Mouse (Mus musculus) MEL (cell line): ENCODE measurements around the gene Elobl. TPM values are rescaled to one million over a fixed set of nuclear protein-coding genes. Genes with fewer than 3 reads are reported as not detected.

Experiments
- DNase-seq: peaks from one replicate; pipeline ENCODE4 v3.0.0; 2011; ENCODE audit warnings: low read depth, low spot score
- H3K27ac ChIP-seq: 2 replicates; pipeline ENCODE4 v1.5.1; 2012; ENCODE audit warnings: low read depth, mild to moderate bottlenecking, control low read depth, low read length, moderate library complexity; ENCODE audit not compliant: control insufficient read depth
- H3K27me3 ChIP-seq, 2 experiments: fragments of 150-350 bp in 1 of 2; sonication (generic) in 1 of 2; 2 replicates each; pipeline ENCODE4 v1.6.1; 2012; ENCODE audit warnings: low read length in 2 of 2, mild to moderate bottlenecking in 2 of 2, improper control_type of control experiment in 1 of 2, moderate library complexity in 1 of 2; ENCODE audit not compliant: insufficient read depth in 2 of 2, control insufficient read depth in 1 of 2
- H3K36me3 ChIP-seq, 2 experiments: 2 replicates each; pipeline ENCODE4 v1.6.1; 2012 to 2014; ENCODE audit warnings: low read length in 2 of 2, improper control_type of control experiment in 1 of 2, inconsistent platforms in 1 of 2, mild to moderate bottlenecking in 1 of 2; ENCODE audit not compliant: insufficient read depth in 2 of 2, control insufficient read depth in 1 of 2
- H3K4me1 ChIP-seq, 2 experiments: fragments of 150-350 bp in 1 of 2; sonication (generic) in 1 of 2; 2 replicates each; pipeline ENCODE4 v1.6.1; 2012; ENCODE audit warnings: low read length in 2 of 2, improper control_type of control experiment in 1 of 2, mild to moderate bottlenecking in 1 of 2; ENCODE audit not compliant: insufficient read depth in 2 of 2, control insufficient read depth in 1 of 2
- H3K4me3 ChIP-seq, 2 experiments: fragments of 150-350 bp in 1 of 2; sonication (generic) in 1 of 2; 2 replicates each; pipeline ENCODE4 v1.5.1; 2012; ENCODE audit warnings: low read depth in 2 of 2, low read length in 2 of 2, mild to moderate bottlenecking in 2 of 2, moderate library complexity in 2 of 2, control low read depth in 1 of 2, improper control_type of control experiment in 1 of 2; ENCODE audit not compliant: control insufficient read depth in 1 of 2, insufficient read depth in 1 of 2
- H3K79me2 ChIP-seq: 2 replicates; pipeline ENCODE4 v1.6.1; 2012; ENCODE audit warnings: mild to moderate bottlenecking, low read length, moderate library complexity; ENCODE audit not compliant: control insufficient read depth, poor library complexity, insufficient read depth
- H3K9ac ChIP-seq: 2 replicates; pipeline ENCODE4 v1.6.1; 2012; ENCODE audit warnings: low read depth, mild to moderate bottlenecking, control low read depth, low read length, moderate library complexity; ENCODE audit not compliant: control insufficient read depth, poor library complexity, severe bottlenecking
- H3K9me3 ChIP-seq: fragments of 150-350 bp; sonication (generic); replicated peaks from 2 replicates; pipeline ENCODE4 v1.6.1; 2012; ENCODE audit warnings: mild to moderate bottlenecking, low read length, improper control_type of control experiment, moderate library complexity; ENCODE audit not compliant: insufficient read depth
- CHD1 ChIP-seq: IDR thresholded peaks from 2 replicates; pipeline ENCODE4 v1.6.1; 2012; ENCODE audit warnings: low read depth, mild to moderate bottlenecking, inconsistent platforms, low read length, improper control_type of control experiment
- CHD2 ChIP-seq: IDR thresholded peaks from 2 replicates; pipeline ENCODE4 v1.6.1; 2011; ENCODE audit warnings: low read length, improper control_type of control experiment
- CTCF ChIP-seq, 3 experiments: IDR thresholded peaks in 2 of 3; conservative IDR thresholded peaks in 1 of 3; 2 replicates each; pipeline ENCODE4 v1.5.1; 2011 to 2012; ENCODE audit warnings: low read length in 3 of 3, low read depth in 2 of 3, mild to moderate bottlenecking in 2 of 3, improper control_type of control experiment in 1 of 3, inconsistent platforms in 1 of 3, mixed read lengths in 1 of 3, moderate library complexity in 1 of 3; ENCODE audit not compliant: control insufficient read depth in 1 of 3, insufficient read depth in 1 of 3, poor library complexity in 1 of 3, severe bottlenecking in 1 of 3
- E2F4 ChIP-seq: IDR thresholded peaks from 2 replicates; pipeline ENCODE4 v1.6.1; 2011; ENCODE audit warnings: low read depth, low read length, improper control_type of control experiment, borderline replicate concordance
- ELF1 ChIP-seq: IDR thresholded peaks from 2 replicates; pipeline ENCODE4 v1.6.1; 2014; ENCODE audit warnings: low read depth, mild to moderate bottlenecking, inconsistent platforms, low read length, improper control_type of control experiment, moderate library complexity
- EP300 ChIP-seq, 2 experiments: IDR thresholded peaks; 2 replicates each; pipeline ENCODE4 v1.6.1; 2011; ENCODE audit warnings: improper control_type of control experiment in 2 of 2, low read length in 2 of 2, low read depth in 1 of 2, mild to moderate bottlenecking in 1 of 2
- ETS1 ChIP-seq: IDR thresholded peaks from 2 replicates; pipeline ENCODE4 v1.6.1; 2012; ENCODE audit warnings: low read depth, mild to moderate bottlenecking, inconsistent platforms, low read length, improper control_type of control experiment, moderate library complexity
- KAT2A ChIP-seq: conservative IDR thresholded peaks from 2 replicates; pipeline ENCODE4 v1.6.1; 2012; ENCODE audit warnings: low read depth, low read length, improper control_type of control experiment, inconsistent platforms
- MEF2A ChIP-seq: IDR thresholded peaks from 2 replicates; pipeline ENCODE4 v1.6.1; 2014; ENCODE audit warnings: low read depth, mild to moderate bottlenecking, inconsistent platforms, low read length, improper control_type of control experiment; ENCODE audit not compliant: poor library complexity, insufficient replicate concordance, severe bottlenecking; ENCODE audit errors: extremely low read depth
- MYB ChIP-seq: IDR thresholded peaks from 2 replicates; pipeline ENCODE4 v1.6.1; 2011; ENCODE audit warnings: mild to moderate bottlenecking, low read depth, low read length, improper control_type of control experiment
- NELFE ChIP-seq: IDR thresholded peaks from 2 replicates; pipeline ENCODE4 v1.6.1; 2011; ENCODE audit warnings: low read depth, low read length, improper control_type of control experiment
- POLR2A ChIP-seq, 2 experiments: IDR thresholded peaks; 2 replicates each; pipeline ENCODE4 v1.6.1; 2011 to 2012; ENCODE audit warnings: low read length in 2 of 2, mild to moderate bottlenecking in 2 of 2, control low read depth in 1 of 2, improper control_type of control experiment in 1 of 2, low read depth in 1 of 2, moderate library complexity in 1 of 2; ENCODE audit not compliant: control insufficient read depth in 1 of 2, insufficient read depth in 1 of 2, poor library complexity in 1 of 2
- POLR2AphosphoS5 ChIP-seq: IDR thresholded peaks from 2 replicates; pipeline ENCODE4 v1.6.1; 2012; ENCODE audit warnings: low read depth, borderline replicate concordance, mild to moderate bottlenecking, inconsistent platforms, low read length, moderate library complexity, mixed read lengths
- RAD21 ChIP-seq: IDR thresholded peaks from 2 replicates; pipeline ENCODE4 v1.6.1; 2011; ENCODE audit warnings: mild to moderate bottlenecking, low read depth, low read length, improper control_type of control experiment
- RCOR1 ChIP-seq: IDR thresholded peaks from 2 replicates; pipeline ENCODE4 v1.6.1; 2012; ENCODE audit warnings: low read depth, mild to moderate bottlenecking, inconsistent platforms, low read length, improper control_type of control experiment
- SMC3 ChIP-seq: IDR thresholded peaks from 2 replicates; pipeline ENCODE4 v1.6.1; 2011; ENCODE audit warnings: low read depth, low read length, improper control_type of control experiment
- TBP ChIP-seq: IDR thresholded peaks from 2 replicates; pipeline ENCODE4 v1.8.0; 2011; ENCODE audit warnings: low read depth, low read length, improper control_type of control experiment
- TCF12 ChIP-seq: IDR thresholded peaks from 2 replicates; pipeline ENCODE4 v1.6.1; 2014; ENCODE audit warnings: low read depth, mild to moderate bottlenecking, inconsistent platforms, low read length, improper control_type of control experiment, moderate library complexity
- USF2 ChIP-seq, 2 experiments: IDR thresholded peaks; 2 replicates each; pipeline ENCODE4 v1.6.1; 2011 to 2012; ENCODE audit warnings: improper control_type of control experiment in 2 of 2, low read length in 2 of 2, borderline replicate concordance in 1 of 2, inconsistent platforms in 1 of 2, low read depth in 1 of 2, mild to moderate bottlenecking in 1 of 2; ENCODE audit not compliant: insufficient read depth in 1 of 2
- ZC3H11A ChIP-seq: IDR thresholded peaks from 2 replicates; pipeline ENCODE4 v1.6.1; 2012; ENCODE audit warnings: low read depth, mild to moderate bottlenecking, inconsistent platforms, low read length, improper control_type of control experiment
- ZKSCAN1 ChIP-seq: IDR thresholded peaks from 2 replicates; pipeline ENCODE4 v1.6.1; 2012; ENCODE audit warnings: low read depth, mild to moderate bottlenecking, inconsistent platforms, low read length, improper control_type of control experiment, moderate library complexity
- ZMIZ1 ChIP-seq: IDR thresholded peaks from 2 replicates; pipeline ENCODE4 v1.6.1; 2012; ENCODE audit warnings: low read depth, mild to moderate bottlenecking, inconsistent platforms, low read length, improper control_type of control experiment, moderate library complexity
- polyA plus RNA-seq, 2 experiments: library from polyadenylated mRNA; stranded (reverse) in 1 of 2; unstranded in 1 of 2; fragments of >175 nt in 1 of 2; fragments of >200 nt in 1 of 2; gene quantifications; 2 replicates each; pipeline versions ENCODE4 v1.2.1 to v1.2.4; 2012; ENCODE audit warnings: low replicate concordance in 2 of 2, low read depth in 1 of 2; ENCODE audit not compliant: insufficient read length in 2 of 2, insufficient read depth in 1 of 2, missing spikeins in 1 of 2
- total RNA-seq: library from RNA; depleted of rRNA; stranded (reverse); fragments of 300-350 nt; gene quantifications from 2 replicates; pipeline ENCODE4 v1.2.3, GENCODE M21; 2012

The Elobl gene
- total and polyA plus RNA-seq, 3 experiments, result 0.58 to 0.72 TPM; not detected in 1

DNA sequence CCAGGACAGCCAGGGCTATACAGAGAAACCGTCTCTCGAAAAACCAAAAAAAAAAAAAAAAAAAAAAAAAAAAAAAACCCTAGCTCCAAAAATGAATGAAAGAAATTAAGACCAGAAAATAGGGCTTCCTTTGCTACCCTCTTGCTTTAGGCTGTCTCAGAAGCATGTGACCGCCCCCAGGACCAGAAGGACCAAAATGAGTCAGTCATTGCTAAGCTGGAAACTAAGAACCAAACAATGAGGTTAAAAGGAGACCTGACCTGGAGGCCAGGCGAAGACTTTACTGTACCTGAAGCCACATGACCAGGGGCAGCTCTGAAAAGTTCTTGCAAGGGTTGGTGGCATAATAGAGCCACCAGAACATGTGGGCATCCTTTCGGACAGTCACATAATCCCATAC, 14.6 kb downstream of the Elobl start:
- Histone ChIP-seq H3K36me3 (peaks cover 0 to 19% of the 10 kb centered on the region in 2 experiments; a peak in 3 of 4 replicates), H3K4me3 (no peak overlapping the region), H3K27me3 (no peaks in the 10 kb centered on the region), H3K9ac (no peak overlapping the region), H3K9me3 (no peaks in the 10 kb centered on the region), H3K79me2 (no peaks in the 10 kb centered on the region), H3K4me1 (peaks cover 10 to 15% of the 10 kb centered on the region in 2 experiments; a peak in 3 of 4 replicates), H3K27ac (no peak overlapping the region)
- DNase-seq, result no peak
- TF ChIP-seq CHD2 (no peak), POLR2AphosphoS5 (no peak), SMC3 (no peak), ZKSCAN1 (no peak), E2F4 (no peak), ZC3H11A (no peak), POLR2A (IDR thresholded peaks at IDR 0.05; ENCODE audit: control insufficient read depth in 1 of 2, insufficient read depth in 1 of 2, low read depth in 1 of 2, low read length in 2 of 2, poor library complexity in 1 of 2) (no peak), EP300 (IDR thresholded peaks at IDR 0.05; ENCODE audit: low read depth in 1 of 2, low read length in 2 of 2) (no peak), RCOR1 (no peak), NELFE (no peak), RAD21 (no peak)

DNA sequence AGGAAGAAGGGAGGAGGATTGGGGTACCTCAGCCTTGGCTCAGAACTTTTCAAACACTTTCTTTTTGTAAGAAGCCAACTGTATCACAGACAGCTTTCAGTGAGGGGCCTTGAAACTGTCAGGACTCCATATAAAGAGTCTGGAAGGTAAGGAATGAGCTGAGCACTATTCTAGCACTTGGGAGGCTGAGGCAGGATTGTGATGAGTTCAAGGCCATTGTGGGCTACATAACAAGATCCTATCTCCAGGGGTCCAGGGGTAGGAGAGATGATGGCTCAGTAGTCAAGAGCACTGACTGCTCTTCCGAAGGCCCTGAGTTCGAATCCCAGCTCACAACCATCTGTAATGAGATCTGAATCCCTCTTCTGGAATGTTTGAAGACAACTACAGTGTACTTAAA, 15.2 kb downstream of the Elobl start:
- H3K27me3 ChIP-seq, result no peaks in the 10 kb centered on the region
- H3K4me1 ChIP-seq, result peaks cover 10 to 15% of the 10 kb centered on the region in 2 experiments; a peak in 3 of 4 replicates
- H3K27ac ChIP-seq, result no peak overlapping the region
- no peak overlapping the region for H3K4me3 ChIP-seq
- no peaks in the 10 kb centered on the region for H3K79me2 ChIP-seq
- TF ChIP-seq MEF2A (no peak), E2F4 (no peak), NELFE (no peak), TCF12 (no peak), ETS1 (no peak), KAT2A (no peak), MYB (no peak), ELF1 (no peak), USF2 (IDR thresholded peaks at IDR 0.05; ENCODE audit: borderline replicate concordance in 1 of 2, insufficient read depth in 1 of 2, low read depth in 1 of 2, low read length in 2 of 2) (no peak), POLR2A (IDR thresholded peaks at IDR 0.05; ENCODE audit: control insufficient read depth in 1 of 2, insufficient read depth in 1 of 2, low read depth in 1 of 2, low read length in 2 of 2, poor library complexity in 1 of 2) (no peak), CTCF (IDR thresholded peaks at IDR 0.05 in 2 of 3, conservative IDR thresholded peaks at IDR 0.05 in 1 of 3; ENCODE audit: control insufficient read depth in 1 of 3, insufficient read depth in 1 of 3, low read depth in 2 of 3, low read length in 3 of 3, poor library complexity in 1 of 3, severe bottlenecking in 1 of 3) (no peak), TBP (no peak), ZMIZ1 (no peak), CHD1 (no peak)
- H3K9me3 ChIP-seq, result no peaks in the 10 kb centered on the region
- H3K9ac ChIP-seq, result no peak overlapping the region
- H3K36me3 ChIP-seq, result peaks cover 0 to 18% of the 10 kb centered on the region in 2 experiments; a peak in 3 of 4 replicates
- no peak for DNase-seq
